Mouse (Mus musculus) retina, postnatal 1 day (tissue): ENCODE results near the gene Olfr885.

Source experiments
- DNase-seq: peaks from one replicate; pipeline ENCODE4 v3.0.0-alpha.2; 2012

Gene Olfr885

DNA sequence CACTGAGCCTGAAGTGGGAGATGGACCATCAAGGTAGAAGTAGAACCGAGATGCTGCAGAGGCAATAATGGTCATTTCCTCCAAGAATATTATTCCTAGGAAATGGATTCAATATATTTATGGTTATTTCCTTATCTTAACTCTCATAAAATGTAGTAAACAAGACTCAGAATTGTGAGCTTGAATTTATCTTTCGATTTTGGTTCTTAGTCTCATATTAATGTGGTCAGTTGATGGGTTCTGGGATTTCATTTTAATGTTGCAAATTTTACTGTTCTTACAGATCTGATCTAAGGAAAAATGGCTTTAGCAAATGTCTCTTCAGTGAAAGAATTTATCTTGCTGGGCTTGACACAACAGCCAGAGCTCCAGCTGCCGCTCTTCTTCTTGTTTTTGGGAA is at the start of gene Olfr885:
Gene Olfr885 (plus strand): TSS at position 301 of the 400 bp plus-strand sequence.
- no peak for DNase-seq

DNA sequence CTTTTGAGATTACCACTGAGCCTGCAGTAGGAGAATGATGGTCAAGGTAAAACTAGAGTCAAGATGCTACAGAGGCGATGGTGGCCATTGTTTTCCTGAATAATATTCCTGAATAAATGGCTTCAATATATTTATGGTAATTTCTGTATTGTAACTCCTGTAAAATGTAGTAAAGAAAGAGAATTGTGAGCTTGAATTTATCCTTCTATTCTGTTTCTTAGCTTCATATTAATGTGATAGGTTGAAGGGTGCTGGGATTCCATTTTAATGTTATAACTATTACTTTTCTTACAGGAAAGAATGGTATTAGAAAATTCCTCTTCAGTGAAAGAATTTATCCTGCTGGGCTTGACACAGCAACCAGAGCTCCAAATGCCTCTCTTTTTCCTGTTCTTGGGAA is 35.6 kb upstream of the Olfr885 start, which contains the start of gene Olfr883:
Gene Olfr883 (plus strand): TSS at position 301 of the 400 bp plus-strand sequence.
- no peak for DNase-seq

DNA sequence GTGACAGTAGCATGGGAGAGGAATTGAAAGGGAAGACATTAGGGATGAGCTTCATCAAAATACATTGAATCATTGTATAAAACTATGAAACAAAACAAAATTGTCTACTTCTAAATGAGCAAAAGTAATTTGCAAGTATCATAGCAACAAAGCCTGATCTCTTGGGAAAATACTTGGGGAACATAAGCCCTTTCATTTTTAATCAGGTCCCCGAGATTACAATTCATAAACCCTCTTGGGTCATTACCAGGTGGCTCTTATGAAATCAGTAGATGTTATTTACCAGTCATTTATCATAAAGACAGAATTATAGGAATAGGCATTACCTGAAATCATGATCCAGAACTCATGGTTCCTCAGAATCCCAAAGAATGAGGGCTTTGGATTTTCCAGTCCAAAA is 14.9 kb upstream of the Olfr885 start, which contains the start of gene Olfr884:
Gene Olfr884 (plus strand): TSS at position 301 of the 400 bp plus-strand sequence.
- no peak for DNase-seq

DNA sequence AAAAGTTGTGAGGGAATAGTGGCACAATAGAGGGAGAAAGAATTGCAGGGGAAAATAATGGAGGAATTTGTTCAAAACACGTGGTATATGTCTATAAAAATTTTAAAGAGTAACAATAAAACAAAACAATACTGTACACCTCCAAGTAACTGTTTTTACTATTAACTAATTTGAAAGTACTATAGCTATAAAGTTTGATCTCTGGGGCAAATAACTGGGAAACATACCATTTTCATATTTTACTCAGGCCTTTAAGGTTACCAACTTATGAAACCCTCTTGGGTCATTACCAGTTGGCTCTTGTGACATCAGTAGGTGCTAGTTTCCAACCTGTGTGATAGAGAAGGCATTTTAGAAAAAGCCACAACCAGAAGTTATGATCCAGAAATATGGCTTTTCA is 22.6 kb downstream of the Olfr885 start, which contains the start of gene Olfr887:
Gene Olfr887 (plus strand): TSS at position 301 of the 400 bp plus-strand sequence.
- DNase-seq = no peak

DNA sequence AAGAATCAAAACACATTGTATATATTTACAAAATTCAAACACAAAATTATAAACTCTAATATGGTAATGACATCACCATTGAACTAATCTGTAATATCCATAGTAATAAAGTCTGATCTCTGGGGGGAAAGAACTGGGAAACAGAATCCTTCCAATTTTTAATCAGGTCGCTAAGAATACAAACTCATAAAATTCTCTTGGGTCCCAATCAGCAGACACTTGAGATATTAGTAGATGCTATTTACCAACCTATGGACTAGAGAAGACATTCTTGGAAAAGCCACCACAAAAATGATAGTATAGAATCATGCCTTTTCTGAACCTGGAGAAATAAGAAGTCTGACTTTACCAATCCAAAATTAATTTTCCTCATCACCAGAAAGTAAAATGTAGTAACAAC is 46.7 kb downstream of the Olfr885 start, which contains the start of gene Olfr888:
Gene Olfr888 (plus strand): TSS at position 301 of the 400 bp plus-strand sequence.
- DNase-seq = no peak
